Mouse (Mus musculus) neural tube, embryonic 15.5 days (tissue): ENCODE data around the gene Abcb9. TPM values are rescaled to one million over a fixed set of nuclear protein-coding genes. Genes with fewer than 3 reads are reported as not detected.
A peak's percentile ranks its signal among the peaks of the same experiment; 100 is the strongest.

Experiments
- ATAC-seq: fragments of 200-750 bp; cut with Nextera tagmentation; 2 replicates; pipeline ENCODE4 v1.8.0; 2017; ENCODE audit warnings: mild to moderate bottlenecking, moderate TSS enrichment, moderate library complexity; ENCODE audit not compliant: low FRiP score
- H3K27ac ChIP-seq: fragments of 300-500 bp; sonication (generic); replicated peaks from 2 replicates; pipeline ENCODE4 v1.5.1; 2015; ENCODE audit warnings: mild to moderate bottlenecking, inconsistent platforms
- H3K27me3 ChIP-seq: fragments of 300-500 bp; sonication (generic); replicated peaks from 2 replicates; pipeline ENCODE4 v1.6.1; 2015; ENCODE audit warnings: inconsistent platforms
- H3K36me3 ChIP-seq: fragments of 300-500 bp; sonication (generic); 2 replicates; pipeline ENCODE4 v1.6.1; 2015; ENCODE audit warnings: inconsistent platforms
- H3K4me1 ChIP-seq: fragments of 300-500 bp; sonication (generic); 2 replicates; pipeline ENCODE4 v1.6.1; 2015; ENCODE audit warnings: inconsistent platforms
- H3K4me2 ChIP-seq: fragments of 300-500 bp; sonication (generic); 2 replicates; pipeline ENCODE4 v1.6.1; 2015; ENCODE audit warnings: inconsistent platforms, mild to moderate bottlenecking, moderate library complexity
- H3K4me3 ChIP-seq: fragments of 300-500 bp; sonication (generic); replicated peaks from 2 replicates; pipeline ENCODE4 v1.5.1; 2015; ENCODE audit warnings: mild to moderate bottlenecking, inconsistent platforms
- H3K9ac ChIP-seq: fragments of 300-500 bp; sonication (generic); replicated peaks from 2 replicates; pipeline ENCODE4 v1.6.1; 2015; ENCODE audit warnings: mild to moderate bottlenecking, inconsistent platforms
- H3K9me3 ChIP-seq: fragments of 300-500 bp; sonication (generic); replicated peaks from 2 replicates; pipeline ENCODE4 v1.6.1; 2016; ENCODE audit warnings: inconsistent platforms
- WGBS: fragments of 180-500 bp; shearing (Covaris S2); methylation state at CpG from one replicate; pipeline ENCODE4 v1.1.7; 2015; ENCODE audit warnings: mixed read lengths; 5-methylcytosine and 5-hydroxymethylcytosine counted together
- polyA plus RNA-seq: library from polyadenylated mRNA; unstranded; fragments of >200 nt; fragmentation: Nextera tagmentation; extraction: Ambion mirVana; gene quantifications from 2 replicates; pipeline ENCODE4 v1.2.1, GENCODE M21; 2015

Abcb9 gene
- polyA plus RNA-seq = 22.1 and 23.2 TPM in 2 replicates

- Histone ChIP-seq H3K27me3 (peaks cover 7% of the 10 kb centered on the region; the same call in 1 of the 2 replicates), H3K4me1 (peaks cover 26% of the 10 kb centered on the region), H3K9ac (peak within 1 kb of the TSS; percentile 62), H3K36me3 (no peaks in the 10 kb centered on the region), H3K4me3 (peak within 1 kb of the TSS; percentile 51), H3K4me2 (peak within 1 kb of the TSS; percentile 73), H3K9me3 (no peaks in the 10 kb centered on the region), H3K27ac (peak within 1 kb of the TSS; percentile 15; the same call in 1 of the 2 replicates)
- ATAC-seq = peak; percentile 89
- under 1% methylated on average over 42 of the region's 42 CpGs for WGBS
These were observed at the start of gene Abcb9 for GRCm38 (mm10) chr5:124095596-124096232. Abcb9 (minus strand) TSS chr5:124095798.

GRCm38 (mm10) chr5:124138066-124138465, 42.5 kb upstream of the Abcb9 start:
- Histone ChIP-seq H3K4me2 (no peak overlapping the region), H3K27ac (no peak overlapping the region), H3K36me3 (peaks cover 46% of the 10 kb centered on the region), H3K9me3 (no peaks in the 10 kb centered on the region), H3K9ac (no peak overlapping the region), H3K4me1 (peaks cover 5% of the 10 kb centered on the region; the same call in 1 of the 2 replicates), H3K27me3 (no peaks in the 10 kb centered on the region), H3K4me3 (no peak overlapping the region)
- no peak for ATAC-seq
- 70% methylated on average over 7 of the region's 7 CpGs for WGBS

GRCm38 (mm10) chr5:124134261-124134660, 38.7 kb upstream of the Abcb9 start:
- H3K36me3 ChIP-seq = peaks cover 63% of the 10 kb centered on the region
- no peak overlapping the region for H3K27ac ChIP-seq
- no peak for ATAC-seq
- H3K4me2 ChIP-seq = no peak overlapping the region
- no peaks in the 10 kb centered on the region for H3K27me3 ChIP-seq
- no peaks in the 10 kb centered on the region for H3K9me3 ChIP-seq
- no peak overlapping the region for H3K4me3 ChIP-seq
- WGBS = 90% methylated on average over 5 of the region's 5 CpGs
- H3K4me1 ChIP-seq = peaks cover 5% of the 10 kb centered on the region; the same call in 1 of the 2 replicates
- no peak overlapping the region for H3K9ac ChIP-seq

GRCm38 (mm10) chr5:124125093-124125492, 29.5 kb upstream of the Abcb9 start:
- no peak for ATAC-seq
- Histone ChIP-seq H3K27me3 (no peaks in the 10 kb centered on the region), H3K9ac (no peak overlapping the region), H3K36me3 (peaks cover 86% of the 10 kb centered on the region), H3K4me3 (no peak overlapping the region), H3K27ac (no peak overlapping the region), H3K9me3 (no peaks in the 10 kb centered on the region), H3K4me2 (no peak overlapping the region), H3K4me1 (no peaks in the 10 kb centered on the region)
- WGBS = 93% methylated on average over 11 of the region's 11 CpGs

- H3K27me3 ChIP-seq = no peaks in the 10 kb centered on the region
- H3K4me2 ChIP-seq = no peak overlapping the region
- peaks cover 86% of the 10 kb centered on the region for H3K36me3 ChIP-seq
- ATAC-seq = no peak
- no peak overlapping the region for H3K9ac ChIP-seq
- 92% methylated on average over 18 of the region's 18 CpGs for WGBS
- H3K4me1 ChIP-seq = peaks cover 20% of the 10 kb centered on the region
- no peak overlapping the region for H3K4me3 ChIP-seq
- H3K9me3 ChIP-seq = no peaks in the 10 kb centered on the region
- H3K27ac ChIP-seq = no peak overlapping the region
These were observed 26.8 kb upstream of the Abcb9 start for GRCm38 (mm10) chr5:124122357-124122756.

- H3K9ac ChIP-seq = no peak overlapping the region
- WGBS = 77% methylated on average over 5 of the region's 5 CpGs
These were observed 23.6 kb upstream of the Abcb9 start for GRCm38 (mm10) chr5:124119204-124119603.

GRCm38 (mm10) chr5:124115990-124116845, 20.6 kb upstream of the Abcb9 start, which contains the start of gene Arl6ip4:
Arl6ip4 (plus strand) TSS chr5:124116089.
- H3K4me2 ChIP-seq = peak within 1 kb of the TSS; percentile 97
- H3K9me3 ChIP-seq = no peaks in the 10 kb centered on the region
- peak within 1 kb of the TSS; percentile 83 for H3K27ac ChIP-seq
- peak; percentile 9; the same call in 1 of the 2 replicates for ATAC-seq
- WGBS = 1% methylated on average over 64 of the region's 64 CpGs
- peak within 1 kb of the TSS; percentile 69 for H3K4me3 ChIP-seq
- H3K36me3 ChIP-seq = peaks cover 35% of the 10 kb centered on the region
- H3K4me1 ChIP-seq = peaks cover 59% of the 10 kb centered on the region
- peak within 1 kb of the TSS; percentile 92 for H3K9ac ChIP-seq
- no peaks in the 10 kb centered on the region for H3K27me3 ChIP-seq

More at GRCm38 (mm10) chr5:124119204-124119603, 23.6 kb upstream of the Abcb9 start:
- no peak for ATAC-seq
- H3K27ac ChIP-seq = no peak overlapping the region
- peaks cover 40% of the 10 kb centered on the region for H3K4me1 ChIP-seq
- no peaks in the 10 kb centered on the region for H3K9me3 ChIP-seq
- no peaks in the 10 kb centered on the region for H3K27me3 ChIP-seq
- H3K36me3 ChIP-seq = peaks cover 62% of the 10 kb centered on the region
- H3K4me2 ChIP-seq = no peak overlapping the region
- H3K4me3 ChIP-seq = no peak overlapping the region

GRCm38 (mm10) chr5:124115531-124115930, 19.9 kb upstream of the Abcb9 start:
- H3K9ac ChIP-seq = peak overlapping the region; percentile 92
- no peaks in the 10 kb centered on the region for H3K9me3 ChIP-seq
- peak overlapping the region; percentile 69 for H3K4me3 ChIP-seq
- WGBS = 22% methylated on average over 7 of the region's 7 CpGs
- peak overlapping the region; percentile 83 for H3K27ac ChIP-seq
- H3K27me3 ChIP-seq = no peaks in the 10 kb centered on the region
- ATAC-seq = no peak
- peak overlapping the region; percentile 97 for H3K4me2 ChIP-seq
- H3K4me1 ChIP-seq = peaks cover 63% of the 10 kb centered on the region
- peaks cover 28% of the 10 kb centered on the region for H3K36me3 ChIP-seq

- H3K36me3 ChIP-seq = peaks cover 18% of the 10 kb centered on the region
- WGBS = 94% methylated on average over 24 of the region's 24 CpGs
- no peaks in the 10 kb centered on the region for H3K27me3 ChIP-seq
- H3K4me3 ChIP-seq = no peak overlapping the region
- H3K9me3 ChIP-seq = no peaks in the 10 kb centered on the region
- peaks cover 63% of the 10 kb centered on the region for H3K4me1 ChIP-seq
- no peak overlapping the region for H3K4me2 ChIP-seq
- no peak overlapping the region for H3K27ac ChIP-seq
- H3K9ac ChIP-seq = no peak overlapping the region
- ATAC-seq = no peak
These were observed 18.9 kb upstream of the Abcb9 start for GRCm38 (mm10) chr5:124114276-124115025.

GRCm38 (mm10) chr5:124113030-124113429, 17.4 kb upstream of the Abcb9 start:
- Histone ChIP-seq H3K36me3 (peaks cover 6% of the 10 kb centered on the region), H3K27ac (peak overlapping the region; percentile 96), H3K4me3 (peak overlapping the region; percentile 93), H3K4me1 (peaks cover 50% of the 10 kb centered on the region), H3K9me3 (no peaks in the 10 kb centered on the region), H3K27me3 (no peaks in the 10 kb centered on the region), H3K9ac (peak overlapping the region; percentile 68), H3K4me2 (peak overlapping the region; percentile 92)
- no peak for ATAC-seq
- WGBS = 17% methylated on average over 14 of the region's 14 CpGs

GRCm38 (mm10) chr5:124112531-124112930, 16.9 kb upstream of the Abcb9 start:
- WGBS = under 1% methylated on average over 18 of the region's 18 CpGs
- Histone ChIP-seq H3K4me3 (peak overlapping the region; percentile 93), H3K4me1 (peaks cover 45% of the 10 kb centered on the region), H3K4me2 (peak overlapping the region; percentile 92), H3K9me3 (no peaks in the 10 kb centered on the region), H3K27me3 (no peaks in the 10 kb centered on the region), H3K9ac (peak overlapping the region; percentile 68), H3K27ac (peak overlapping the region; percentile 96), H3K36me3 (peaks cover under 1% of the 10 kb centered on the region; the same call in 1 of the 2 replicates)
- ATAC-seq = peak; percentile 0; the same call in 1 of the 2 replicates
